Mouse (Mus musculus) left cerebral cortex, postnatal 4 days (tissue): ENCODE measurements around the gene Sptbn1. TPM values are rescaled to one million over a fixed set of nuclear protein-coding genes. Genes with fewer than 3 reads are reported as not detected.
"Not testable (repeated sequence)": the region's sequence is repeated elsewhere in the genome, so short reads cannot be mapped to it uniquely, and the experiment has no call there.

Source experiments
- DNase-seq: peaks from one replicate; pipeline ENCODE4 v3.0.0-alpha.2; 2022
- intact Hi-C: fragments of 180-260 bp; cut with DNase I; formaldehyde crosslinking; loops from one replicate; pipeline ENCODE4 v1.15.1; 2025
- total RNA-seq, 2 experiments: library from RNA; stranded (reverse); gene quantifications; 2 replicates each; pipeline ENCODE4 v1.2.3; 2021

Sptbn1 gene
- total RNA-seq, 2 experiments from 2014 or later: 589 to 608 TPM

GRCm38 (mm10) chr11:30257085-30257484, 10.9 kb downstream of the Sptbn1 start:
- no peak for DNase-seq
- intact Hi-C loops: no loop called here

GRCm38 (mm10) chr11:30256491-30256890, 11.5 kb downstream of the Sptbn1 start:
- intact Hi-C loops: no loop called here
- DNase-seq: no peak

GRCm38 (mm10) chr11:30255211-30255610, 12.8 kb downstream of the Sptbn1 start:
- intact Hi-C loops: not testable (repeated sequence)

GRCm38 (mm10) chr11:30251294-30251904, 16.6 kb downstream of the Sptbn1 start:
- intact Hi-C loops: no loop called here
- DNase-seq: no peak

More at GRCm38 (mm10) chr11:30255211-30255610, 12.8 kb downstream of the Sptbn1 start:
- DNase-seq: not testable (repeated sequence)

- DNase-seq: no peak
- intact Hi-C loops: no loop called here
These were observed 18.4 kb downstream of the Sptbn1 start for GRCm38 (mm10) chr11:30249452-30250016.

- no peak for DNase-seq
- intact Hi-C loops: no loop called here
These were observed 20.9 kb downstream of the Sptbn1 start for GRCm38 (mm10) chr11:30247106-30247505.

GRCm38 (mm10) chr11:30246161-30246560, 21.8 kb downstream of the Sptbn1 start:
- intact Hi-C loops: no loop called here
- no peak for DNase-seq

GRCm38 (mm10) chr11:30244172-30244571, 23.8 kb downstream of the Sptbn1 start:
- intact Hi-C loops: no loop called here
- DNase-seq: no peak

- DNase-seq: peak; percentile 56
- intact Hi-C loops: no loop called here
These were observed 24.4 kb downstream of the Sptbn1 start for GRCm38 (mm10) chr11:30243591-30243990.

GRCm38 (mm10) chr11:30240861-30241260, 27.1 kb downstream of the Sptbn1 start:
- no peak for DNase-seq

GRCm38 (mm10) chr11:30237960-30238359, 30.0 kb downstream of the Sptbn1 start:
- peak; percentile 31 for DNase-seq
- intact Hi-C loops: no loop called here

More at GRCm38 (mm10) chr11:30240861-30241260, 27.1 kb downstream of the Sptbn1 start:
- intact Hi-C loops: no loop called here

- intact Hi-C loops: no loop called here
- DNase-seq: no peak
These were observed 31.2 kb downstream of the Sptbn1 start for GRCm38 (mm10) chr11:30236681-30237242.

GRCm38 (mm10) chr11:30235666-30236065, 32.3 kb downstream of the Sptbn1 start:
- no peak for DNase-seq
- intact Hi-C loops: no loop called here

- intact Hi-C loops: no loop called here
These were observed 32.8 kb downstream of the Sptbn1 start for GRCm38 (mm10) chr11:30235218-30235617.

GRCm38 (mm10) chr11:30233946-30234345, 34.0 kb downstream of the Sptbn1 start:
- no peak for DNase-seq
- intact Hi-C loops: no loop called here

More at GRCm38 (mm10) chr11:30235218-30235617, 32.8 kb downstream of the Sptbn1 start:
- DNase-seq: no peak

GRCm38 (mm10) chr11:30232082-30232481, 35.9 kb downstream of the Sptbn1 start:
- peak; percentile 49 for DNase-seq
- intact Hi-C loops: no loop called here

GRCm38 (mm10) chr11:30231336-30231735, 36.6 kb downstream of the Sptbn1 start:
- DNase-seq: no peak
- intact Hi-C loops: no loop called here

GRCm38 (mm10) chr11:30230330-30230771, 37.6 kb downstream of the Sptbn1 start:
- DNase-seq: no peak
- intact Hi-C loops: no loop called here

GRCm38 (mm10) chr11:30226756-30227155, 41.2 kb downstream of the Sptbn1 start:
- intact Hi-C loops: no loop called here
- DNase-seq: no peak

- intact Hi-C loops: no loop called here
- no peak for DNase-seq
These were observed 43.4 kb downstream of the Sptbn1 start for GRCm38 (mm10) chr11:30224599-30224998.

GRCm38 (mm10) chr11:30222636-30223035, 45.3 kb downstream of the Sptbn1 start:
- no peak for DNase-seq
- intact Hi-C loops: no loop called here

GRCm38 (mm10) chr11:30221043-30221442, 46.9 kb downstream of the Sptbn1 start:
- intact Hi-C loops: no loop called here
- DNase-seq: no peak
